Mouse (Mus musculus): ENCODE results near the gene Prkaca. TPM values are rescaled to one million over a fixed set of nuclear protein-coding genes. Genes with fewer than 3 reads are reported as not detected.
A peak's percentile ranks its signal among the peaks of the same experiment; 100 is the strongest.

The Prkaca gene
- polyA plus RNA-seq, 1 experiment = 81.8 TPM

GRCm38 (mm10) chr8:83989243-83989642, 16.4 kb downstream of the Prkaca start:
- Histone ChIP-seq H3K4me1 (ENCODE audit: control insufficient read depth, insufficient read depth, low read length) (peaks cover 28% of the 10 kb centered on the region), H3K4me3 (ENCODE audit: insufficient read depth, low read length) (peak overlapping the region; percentile 31), H3K27ac (ENCODE audit: insufficient read depth, low read depth, low read length) (peak overlapping the region; percentile 85)
- TF ChIP-seq CTCF (IDR thresholded peaks at IDR 0.05; ENCODE audit: low read depth, low read length) = no peak
- TF ChIP-seq POLR2A (IDR thresholded peaks at IDR 0.05; ENCODE audit: borderline replicate concordance, low read depth, low read length) = no peak; the same call in 1 of the 2 replicates

DNA sequence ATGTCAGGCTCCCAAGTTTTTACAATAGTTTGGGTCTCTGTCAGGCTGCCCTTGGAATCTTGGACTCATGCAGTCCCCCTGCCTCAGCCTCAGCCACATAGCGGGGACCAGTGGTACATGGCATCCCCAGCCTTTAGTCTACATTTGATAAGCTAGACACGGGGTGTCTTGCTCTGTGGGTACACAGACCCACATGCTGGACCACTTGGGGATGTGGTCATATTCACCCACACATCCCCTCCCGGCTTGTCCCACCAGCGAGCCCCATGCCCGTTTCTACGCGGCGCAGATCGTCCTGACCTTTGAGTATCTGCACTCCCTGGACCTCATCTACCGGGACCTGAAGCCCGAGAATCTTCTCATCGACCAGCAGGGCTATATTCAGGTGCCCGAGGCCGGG, 17.4 kb downstream of the Prkaca start:
- Histone ChIP-seq H3K4me3 (ENCODE audit: insufficient read depth, low read length) (no peak overlapping the region), H3K27ac (ENCODE audit: insufficient read depth, low read depth, low read length) (no peak overlapping the region), H3K4me1 (ENCODE audit: control insufficient read depth, insufficient read depth, low read length) (peaks cover 34% of the 10 kb centered on the region)
- no peak for TF ChIP-seq CTCF (IDR thresholded peaks at IDR 0.05; ENCODE audit: low read depth, low read length)
- no peak for TF ChIP-seq POLR2A (IDR thresholded peaks at IDR 0.05; ENCODE audit: borderline replicate concordance, low read depth, low read length)

DNA sequence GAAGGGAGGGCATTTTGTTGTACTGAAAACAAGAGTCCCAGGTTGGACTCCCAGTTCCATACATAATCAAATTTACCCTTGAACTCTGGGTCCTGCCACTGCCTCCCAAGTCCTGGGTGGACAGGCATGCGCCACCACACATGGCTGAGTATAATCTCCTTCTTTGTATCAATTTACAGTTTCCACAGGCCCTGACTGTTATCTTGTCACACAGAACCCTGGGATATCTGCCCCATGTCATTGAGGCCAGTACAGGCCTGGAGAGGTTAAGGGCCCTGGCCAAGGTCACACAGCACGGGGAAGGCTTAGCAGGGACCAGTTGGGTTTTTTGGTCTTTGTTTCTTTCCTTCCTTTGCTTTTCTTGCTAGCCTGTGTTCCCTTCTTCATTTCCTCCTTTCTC, 19.7 kb downstream of the Prkaca start:
- no peak overlapping the region for H3K27ac ChIP-seq (ENCODE audit: insufficient read depth, low read depth, low read length)
- TF ChIP-seq CTCF (IDR thresholded peaks at IDR 0.05; ENCODE audit: low read depth, low read length) = no peak
- no peak for TF ChIP-seq POLR2A (IDR thresholded peaks at IDR 0.05; ENCODE audit: borderline replicate concordance, low read depth, low read length)

GRCm38 (mm10) chr8:83994030-83994429, 21.2 kb downstream of the Prkaca start:
- peak overlapping the region; percentile 33; the same call in 1 of the 2 replicates for H3K27ac ChIP-seq (ENCODE audit: insufficient read depth, low read depth, low read length)
- TF ChIP-seq CTCF (IDR thresholded peaks at IDR 0.05; ENCODE audit: low read depth, low read length) (no peak), POLR2A (IDR thresholded peaks at IDR 0.05; ENCODE audit: borderline replicate concordance, low read depth, low read length) (no peak)
- H3K4me3 ChIP-seq (ENCODE audit: insufficient read depth, low read length) = no peak overlapping the region
- H3K4me1 ChIP-seq (ENCODE audit: control insufficient read depth, insufficient read depth, low read length) = peaks cover 28% of the 10 kb centered on the region

More for the DNA sequence above, 19.7 kb downstream of the Prkaca start:
- Histone ChIP-seq H3K4me3 (ENCODE audit: insufficient read depth, low read length) (no peak overlapping the region), H3K4me1 (ENCODE audit: control insufficient read depth, insufficient read depth, low read length) (peaks cover 36% of the 10 kb centered on the region)

GRCm38 (mm10) chr8:83995973-83996372, 23.2 kb downstream of the Prkaca start:
- Histone ChIP-seq H3K4me1 (ENCODE audit: control insufficient read depth, insufficient read depth, low read length) (peaks cover 21% of the 10 kb centered on the region), H3K4me3 (ENCODE audit: insufficient read depth, low read length) (peak overlapping the region; percentile 71; the same call in 1 of the 2 replicates), H3K27ac (ENCODE audit: insufficient read depth, low read depth, low read length) (0 out of 2 replicates have a peak overlapping the region, but pooled peaks have one; percentile 70)
- TF ChIP-seq POLR2A (IDR thresholded peaks at IDR 0.05; ENCODE audit: borderline replicate concordance, low read depth, low read length) (no peak), CTCF (IDR thresholded peaks at IDR 0.05; ENCODE audit: low read depth, low read length) (no peak)

- H3K4me1 ChIP-seq (ENCODE audit: control insufficient read depth, insufficient read depth, low read length) = peaks cover 21% of the 10 kb centered on the region
- H3K27ac ChIP-seq (ENCODE audit: insufficient read depth, low read depth, low read length) = peak overlapping the region; percentile 77
- TF ChIP-seq POLR2A (IDR thresholded peaks at IDR 0.05; ENCODE audit: borderline replicate concordance, low read depth, low read length) (peak; percentile 7; the same call in 1 of the 2 replicates), CTCF (IDR thresholded peaks at IDR 0.05; ENCODE audit: low read depth, low read length) (no peak)
- H3K4me3 ChIP-seq (ENCODE audit: insufficient read depth, low read length) = peak overlapping the region; percentile 76
Measured at GRCm38 (mm10) chr8:83996567-83997505, 24.0 kb downstream of the Prkaca start.

GRCm38 (mm10) chr8:83997511-83998141, 24.8 kb downstream of the Prkaca start, which contains the start of gene Samd1:
Gene Samd1 (plus strand): TSS chr8:83997672.
- peak within 1 kb of the TSS; percentile 76 for H3K4me3 ChIP-seq (ENCODE audit: insufficient read depth, low read length)
- TF ChIP-seq CTCF (IDR thresholded peaks at IDR 0.05; ENCODE audit: low read depth, low read length) (no peak), POLR2A (IDR thresholded peaks at IDR 0.05; ENCODE audit: borderline replicate concordance, low read depth, low read length) (no peak)
- peak within 1 kb of the TSS; percentile 77 for H3K27ac ChIP-seq (ENCODE audit: insufficient read depth, low read depth, low read length)
- H3K4me1 ChIP-seq (ENCODE audit: control insufficient read depth, insufficient read depth, low read length) = peaks cover 21% of the 10 kb centered on the region

GRCm38 (mm10) chr8:83998231-83999056, 25.7 kb downstream of the Prkaca start:
- Histone ChIP-seq H3K27ac (ENCODE audit: insufficient read depth, low read depth, low read length) (peak overlapping the region; percentile 55), H3K4me3 (ENCODE audit: insufficient read depth, low read length) (peak overlapping the region; percentile 67), H3K4me1 (ENCODE audit: control insufficient read depth, insufficient read depth, low read length) (peaks cover 23% of the 10 kb centered on the region)
- no peak for TF ChIP-seq POLR2A (IDR thresholded peaks at IDR 0.05; ENCODE audit: borderline replicate concordance, low read depth, low read length)
- TF ChIP-seq CTCF (IDR thresholded peaks at IDR 0.05; ENCODE audit: low read depth, low read length) = no peak; the same call in 1 of the 2 replicates

Measured in bone marrow macrophage, adult 2 months (primary cell).